Mouse (Mus musculus): ENCODE measurements around the gene Bdkrb2. TPM values are rescaled to one million over a fixed set of nuclear protein-coding genes. Genes with fewer than 3 reads are reported as not detected.

Gene Bdkrb2
- polyA plus RNA-seq, 1 experiment from 2014 or later: 0.17 TPM

DNA sequence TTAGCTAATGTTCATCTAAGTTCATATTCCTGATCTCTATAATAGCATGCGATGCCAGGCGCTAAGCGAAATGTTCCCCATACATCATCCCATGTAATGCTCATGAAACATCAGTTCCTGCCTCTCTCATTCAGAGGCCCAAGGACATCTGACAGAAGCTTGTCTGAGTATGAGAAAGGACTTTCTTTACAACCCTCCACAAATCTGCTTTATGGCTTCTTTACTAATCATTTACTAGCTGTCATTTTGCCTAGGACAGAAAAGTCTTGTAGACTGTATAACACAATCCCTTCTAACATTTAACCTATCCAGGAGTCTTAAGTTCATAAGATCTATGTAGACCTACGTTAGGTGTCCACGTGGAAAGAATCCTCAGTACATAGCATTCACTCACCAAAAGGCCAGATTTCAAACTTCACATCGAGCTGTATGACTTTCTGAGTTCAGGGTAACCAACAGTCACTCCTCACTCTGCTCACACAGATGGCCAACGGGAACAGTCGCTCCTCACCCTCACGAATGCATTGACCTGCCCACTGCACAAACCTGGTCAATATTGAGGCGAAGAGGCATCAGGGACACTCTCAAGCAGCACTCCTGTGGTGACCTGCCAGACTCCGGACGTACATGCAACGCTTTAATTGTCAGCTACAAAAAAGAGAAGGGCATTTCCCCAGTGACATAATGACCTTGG, 71.5 kb downstream of the Bdkrb2 start:
- H3K4me2 ChIP-seq (ENCODE audit: low read depth): no peak overlapping the region
- no peak for DNase-seq (ENCODE audit: low spot score)
- H3K9me3 ChIP-seq (ENCODE audit: control insufficient read depth, low read length): no peaks in the 10 kb centered on the region
- H3K36me3 ChIP-seq (ENCODE audit: control insufficient read depth, insufficient read depth, low read length): peaks cover 6% of the 10 kb centered on the region
- 90% methylated on average over 13 of the region's 13 CpGs for WGBS
- no peak overlapping the region for H3K4me3 ChIP-seq (ENCODE audit: low read depth, low read length)
- no peak for ATAC-seq (ENCODE audit: insufficient read depth, low FRiP score, low TSS enrichment)
- no peak overlapping the region for H3K27ac ChIP-seq (ENCODE audit: low read depth, low read length)
- no peaks in the 10 kb centered on the region for H3K27me3 ChIP-seq (ENCODE audit: control insufficient read depth, insufficient read depth, low read length)
- H3K9ac ChIP-seq (ENCODE audit: low read length): no peak overlapping the region
- H3K4me1 ChIP-seq (ENCODE audit: control insufficient read depth, insufficient read depth, low read length): no peaks in the 10 kb centered on the region

DNA sequence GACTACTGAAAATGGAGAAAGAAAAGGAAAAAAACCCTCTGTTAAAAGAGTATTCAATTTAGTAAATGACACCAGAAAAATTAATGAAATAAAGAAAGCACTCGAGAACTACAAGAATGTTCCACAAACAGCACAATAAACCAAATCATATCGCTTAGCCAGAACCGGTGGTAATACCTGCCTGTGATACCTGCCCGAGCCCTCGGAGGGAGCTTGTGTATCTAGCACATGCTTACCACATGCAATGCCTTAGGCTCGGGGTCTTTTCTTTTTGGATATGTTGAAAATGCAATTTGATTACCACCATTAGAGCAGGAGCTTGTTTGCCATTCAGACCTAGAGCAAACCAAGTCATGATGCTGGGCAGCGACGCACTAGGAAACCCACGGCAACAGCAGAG, 73.5 kb downstream of the Bdkrb2 start:
- Histone ChIP-seq H3K27ac (ENCODE audit: low read depth, low read length) (no peak overlapping the region), H3K4me2 (ENCODE audit: low read depth) (no peak overlapping the region), H3K36me3 (ENCODE audit: control insufficient read depth, insufficient read depth, low read length) (peaks cover 10% of the 10 kb centered on the region), H3K4me3 (ENCODE audit: low read depth, low read length) (no peak overlapping the region), H3K27me3 (ENCODE audit: control insufficient read depth, insufficient read depth, low read length) (no peaks in the 10 kb centered on the region), H3K9me3 (ENCODE audit: control insufficient read depth, low read length) (no peaks in the 10 kb centered on the region), H3K9ac (ENCODE audit: low read length) (no peak overlapping the region), H3K4me1 (ENCODE audit: control insufficient read depth, insufficient read depth, low read length) (no peaks in the 10 kb centered on the region)
- DNase-seq (ENCODE audit: low spot score) (no peak), ATAC-seq (ENCODE audit: insufficient read depth, low FRiP score, low TSS enrichment) (no peak)
- WGBS: 93% methylated on average over 9 of the region's 9 CpGs

DNA sequence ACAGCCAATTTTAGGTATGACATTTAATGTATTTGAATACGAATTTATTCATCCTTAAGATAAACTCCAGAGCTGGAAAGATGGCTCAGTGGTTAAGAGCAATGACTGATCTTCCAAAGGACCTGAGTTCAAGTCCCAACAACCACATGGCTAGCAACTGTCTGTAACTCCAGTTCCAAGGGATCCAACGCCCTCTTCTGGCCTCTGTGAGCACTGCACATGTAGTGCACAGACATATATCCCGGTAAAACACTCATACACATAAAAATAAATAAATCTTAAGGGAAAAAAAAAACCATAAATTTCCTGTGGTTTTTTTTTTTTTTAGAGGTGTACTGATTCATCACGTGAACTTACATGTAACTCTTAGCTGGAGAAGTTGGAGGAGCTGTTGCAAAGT, 74.5 kb downstream of the Bdkrb2 start:
- DNase-seq (ENCODE audit: low spot score) (no peak), ATAC-seq (ENCODE audit: insufficient read depth, low FRiP score, low TSS enrichment) (no peak)
- no peaks in the 10 kb centered on the region for H3K27me3 ChIP-seq (ENCODE audit: control insufficient read depth, insufficient read depth, low read length)
- H3K27ac ChIP-seq (ENCODE audit: low read depth, low read length): no peak overlapping the region
- peaks cover 10% of the 10 kb centered on the region for H3K36me3 ChIP-seq (ENCODE audit: control insufficient read depth, insufficient read depth, low read length)
- no peaks in the 10 kb centered on the region for H3K9me3 ChIP-seq (ENCODE audit: control insufficient read depth, low read length)
- no peak overlapping the region for H3K4me3 ChIP-seq (ENCODE audit: low read depth, low read length)
- H3K4me1 ChIP-seq (ENCODE audit: control insufficient read depth, insufficient read depth, low read length): no peaks in the 10 kb centered on the region
- H3K4me2 ChIP-seq (ENCODE audit: low read depth): no peak overlapping the region
- WGBS: 75% methylated on average over 4 of the region's 4 CpGs
- no peak overlapping the region for H3K9ac ChIP-seq (ENCODE audit: low read length)

DNA sequence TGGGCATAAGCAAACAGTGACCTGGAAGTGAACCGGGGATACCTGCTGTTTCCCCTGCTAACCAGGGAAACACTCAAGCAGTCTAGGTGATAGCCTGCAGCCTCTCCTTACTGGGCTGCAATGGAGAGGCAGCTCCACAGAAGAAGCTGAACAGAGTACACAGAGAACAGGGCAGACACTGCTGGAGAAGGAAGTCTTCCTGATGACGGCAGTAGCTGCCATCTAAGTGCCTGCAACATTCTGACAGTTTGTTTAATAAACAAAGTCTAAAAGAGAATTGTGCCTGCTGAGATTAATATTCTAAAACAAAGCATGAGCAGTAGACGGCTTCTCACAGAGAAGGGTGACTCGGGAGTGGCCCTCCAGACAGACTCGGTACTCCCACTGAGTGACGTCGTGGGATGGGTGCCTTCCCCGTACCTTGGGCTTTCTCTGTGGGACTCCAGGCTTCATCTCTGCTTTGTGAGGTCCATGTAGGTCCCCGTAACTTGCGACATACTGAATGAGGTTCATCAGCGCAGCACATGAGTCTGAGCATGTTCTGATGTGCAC, 79.8 kb downstream of the Bdkrb2 start:
- DNase-seq (ENCODE audit: low spot score): no peak
- peaks cover 11% of the 10 kb centered on the region for H3K36me3 ChIP-seq (ENCODE audit: control insufficient read depth, insufficient read depth, low read length)
- no peak for ATAC-seq (ENCODE audit: insufficient read depth, low FRiP score, low TSS enrichment)
- H3K4me2 ChIP-seq (ENCODE audit: low read depth): no peak overlapping the region
- H3K9me3 ChIP-seq (ENCODE audit: control insufficient read depth, low read length): no peaks in the 10 kb centered on the region
- H3K27me3 ChIP-seq (ENCODE audit: control insufficient read depth, insufficient read depth, low read length): no peaks in the 10 kb centered on the region
- WGBS: 94% methylated on average over 11 of the region's 11 CpGs
- no peak overlapping the region for H3K9ac ChIP-seq (ENCODE audit: low read length)
- no peak overlapping the region for H3K27ac ChIP-seq (ENCODE audit: low read depth, low read length)
- no peak overlapping the region for H3K4me3 ChIP-seq (ENCODE audit: low read depth, low read length)
- H3K4me1 ChIP-seq (ENCODE audit: control insufficient read depth, insufficient read depth, low read length): no peaks in the 10 kb centered on the region

Other genes with a start within 250 kb of the Bdkrb2 start
- 0.51 and 0.77 TPM in 2 replicates for gene Tunar, start 229.4 kb upstream of the Bdkrb2 start, polyA plus RNA-seq (2014; fragmentation: Nextera tagmentation; extraction: Ambion mirVana)
- gene D430019H16Rik, start 109.4 kb upstream of the Bdkrb2 start, polyA plus RNA-seq (2014; fragmentation: Nextera tagmentation; extraction: Ambion mirVana): 6.4 and 7.3 TPM in 2 replicates
- gene Bdkrb1, start 39.9 kb downstream of the Bdkrb2 start, polyA plus RNA-seq (2014; fragmentation: Nextera tagmentation; extraction: Ambion mirVana): 0.23 TPM in 1 of 2 replicates, not detected in the other
- 35.2 and 40.7 TPM in 2 replicates for gene Gskip, start 121.6 kb downstream of the Bdkrb2 start, polyA plus RNA-seq (2014; fragmentation: Nextera tagmentation; extraction: Ambion mirVana)
- 16.6 and 17.3 TPM in 2 replicates for gene Atg2b, start 122.0 kb downstream of the Bdkrb2 start, polyA plus RNA-seq (2014; fragmentation: Nextera tagmentation; extraction: Ambion mirVana)
- gene Ak7, start 142.8 kb downstream of the Bdkrb2 start, polyA plus RNA-seq (2014; fragmentation: Nextera tagmentation; extraction: Ambion mirVana): 0.07 and 0.12 TPM in 2 replicates
- 228 and 239 TPM in 2 replicates for gene Papola, start 221.5 kb downstream of the Bdkrb2 start, polyA plus RNA-seq (2014; fragmentation: Nextera tagmentation; extraction: Ambion mirVana)

All from neural tube, embryonic 11.5 days (tissue).